8 mouse cellular contexts compared by ENCODE assay signal in the genomic region with DNA sequence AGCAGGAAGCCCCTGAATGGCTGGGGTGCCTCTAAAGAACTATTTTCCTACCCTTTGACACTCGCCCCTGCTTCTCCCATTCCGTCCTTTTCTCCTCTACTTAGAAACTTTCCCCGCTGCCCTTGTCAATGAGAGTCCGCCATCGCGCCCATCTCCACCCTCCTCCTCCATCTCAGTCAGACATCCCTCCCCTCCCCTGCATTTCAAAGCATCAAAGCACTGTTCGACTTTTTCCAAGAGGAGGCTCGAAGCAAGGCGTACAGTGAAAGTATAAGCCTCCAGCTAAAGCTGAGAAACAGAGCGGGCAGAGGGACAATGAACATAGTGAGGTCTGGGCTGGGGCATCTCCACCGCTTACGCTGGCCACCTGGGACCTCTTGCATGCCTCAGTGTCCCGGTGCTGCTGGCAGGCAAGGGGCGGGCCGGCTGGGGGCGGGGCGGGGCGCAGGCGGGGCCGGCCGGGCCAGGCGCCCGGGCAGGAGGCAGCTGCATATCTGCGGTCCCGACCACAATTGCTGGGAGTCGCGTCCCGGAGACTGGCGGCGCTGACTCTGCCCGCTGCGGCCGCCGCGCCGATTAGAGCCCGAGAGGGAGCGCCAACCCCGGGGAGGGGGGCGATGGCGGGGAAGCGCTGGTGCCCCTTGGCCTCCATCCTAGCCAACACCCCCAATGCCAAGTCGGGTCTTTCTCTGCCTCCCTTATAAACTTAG. TPM values are rescaled to one million over a fixed set of nuclear protein-coding genes. Genes with fewer than 3 reads are reported as not detected.
DNase-seq lines count a peak whose midpoint lies in the region; ATAC-seq and TF ChIP-seq lines count a peak whose summit lies in the region.

No protein-coding gene starts in this region.

- 0 out of 2 replicates have a peak, but pooled peaks have one; percentile 26 for ATAC-seq in cerebellum, adult (ENCODE audit: insufficient number of reproducible peaks, low FRiP score, low TSS enrichment)

- peaks cover 26% of the 10 kb centered on the region for H3K4me1 ChIP-seq in heart, embryonic 10.5 days
- H3K4me1 ChIP-seq in spleen, adult 2 months (ENCODE audit: control insufficient read depth, insufficient read depth, insufficient read length) = no peaks in the 10 kb centered on the region; the same call in 1 of the 2 replicates

- no peak for TF ChIP-seq CTCF in spleen, adult 2 months (IDR thresholded peaks at IDR 0.05; ENCODE audit: extremely low read depth, insufficient read depth, insufficient read length, insufficient replicate concordance)

- DNase-seq in cerebellum, adult 9-10 months = no peak
- DNase-seq in MN1 (ENCODE audit: low spot score) = peak; percentile 82
- DNase-seq in embryo, embryonic 10 days (ENCODE audit: low spot score) = peak; percentile 47
- peak; percentile 90 for DNase-seq in heart, embryonic 10.5 days (ENCODE audit: low spot score)
- peak; percentile 76 for DNase-seq in kidney, postnatal 14 days
- DNase-seq in lung, postnatal 36 days = peak; percentile 53
- DNase-seq in spleen, adult 2 months (ENCODE audit: low read depth in 1 of 2, low spot score in 2 of 2) = peak in 1 of 2 experiments; percentile 26

- no peaks in the 10 kb centered on the region for H3K9me3 ChIP-seq in heart, embryonic 10.5 days

- no peaks in the 10 kb centered on the region for H3K36me3 ChIP-seq in heart, embryonic 10.5 days
- no peaks in the 10 kb centered on the region for H3K36me3 ChIP-seq in spleen, adult 2 months (ENCODE audit: control insufficient read depth, insufficient read depth, low read length)

- peak overlapping the region; percentile 83 for H3K4me3 ChIP-seq in heart, embryonic 10.5 days
- peak overlapping the region; percentile 62 for H3K4me3 ChIP-seq in spleen, adult 2 months (ENCODE audit: extremely low read depth, insufficient read depth, insufficient read length)

- H3K27ac ChIP-seq in heart, embryonic 10.5 days = peak overlapping the region; percentile 86
- H3K27ac ChIP-seq in spleen, adult 2 months (ENCODE audit: insufficient read depth, low read length) = no peak overlapping the region

- peaks cover 8% of the 10 kb centered on the region; the same call in 1 of the 2 replicates for H3K27me3 ChIP-seq in heart, embryonic 10.5 days (ENCODE audit: insufficient read depth, poor library complexity, severe bottlenecking)
- H3K27me3 ChIP-seq in spleen, adult 2 months (ENCODE audit: control insufficient read depth, insufficient read depth, low read length) = no peaks in the 10 kb centered on the region

- no peak for TF ChIP-seq POLR2A in spleen, adult 2 months (IDR thresholded peaks at IDR 0.05; ENCODE audit: low read depth, low read length)

- WGBS in heart, embryonic 10.5 days = under 1% methylated on average over 43 of the region's 43 CpGs
- 5% methylated on average over 42 of the region's 43 CpGs for WGBS in spleen, adult 2 months

RNA-seq across cellular contexts. Expression of a gene that starts 9.6 kb away (rescaled TPM):
- 0.37 and 1.5 TPM in 2 replicates for polyA plus RNA-seq in heart, embryonic 10.5 days (2016; fragmentation: Nextera tagmentation; extraction: Ambion mirVana)
- polyA plus RNA-seq in spleen, adult 2 months (2012; rRNA removed) = not detected in 2 replicates

RNA-seq across cellular contexts. Expression of a gene that starts 26.0 kb away (rescaled TPM):
- polyA plus RNA-seq in heart, embryonic 10.5 days (2016; fragmentation: Nextera tagmentation; extraction: Ambion mirVana) = 87.7 and 96.4 TPM in 2 replicates
- 51.9 and 55.8 TPM in 2 replicates for polyA plus RNA-seq in spleen, adult 2 months (2012; rRNA removed)

RNA-seq across cellular contexts. Expression of a gene that starts 29.3 kb away (rescaled TPM):
- 5.7 and 7.6 TPM in 2 replicates for polyA plus RNA-seq in heart, embryonic 10.5 days (2016; fragmentation: Nextera tagmentation; extraction: Ambion mirVana)
- polyA plus RNA-seq in spleen, adult 2 months (2012; rRNA removed) = 19.6 and 22.7 TPM in 2 replicates

RNA-seq across cellular contexts. Expression of a gene that starts 45.1 kb away (rescaled TPM):
- polyA plus RNA-seq in heart, embryonic 10.5 days (2016; fragmentation: Nextera tagmentation; extraction: Ambion mirVana) = 80.5 and 94.3 TPM in 2 replicates
- polyA plus RNA-seq in spleen, adult 2 months (2012; rRNA removed) = 41.9 and 48.4 TPM in 2 replicates

RNA-seq across cellular contexts. Expression of a gene that starts 50.7 kb away (rescaled TPM):
- 260 and 282 TPM in 2 replicates for polyA plus RNA-seq in heart, embryonic 10.5 days (2016; fragmentation: Nextera tagmentation; extraction: Ambion mirVana)
- 51.9 and 63.6 TPM in 2 replicates for polyA plus RNA-seq in spleen, adult 2 months (2012; rRNA removed)
